Mouse (Mus musculus) limb, embryonic 15.5 days (tissue): ENCODE results near the gene Acad12. TPM values are rescaled to one million over a fixed set of nuclear protein-coding genes. Genes with fewer than 3 reads are reported as not detected.
A peak's percentile ranks its signal among the peaks of the same experiment; 100 is the strongest.

ENCODE experiments used
- ATAC-seq: fragments of 200-750 bp; cut with Nextera tagmentation; 2 replicates; pipeline ENCODE4 v1.8.0; 2017; ENCODE audit warnings: low read depth, moderate TSS enrichment; ENCODE audit not compliant: insufficient number of reproducible peaks, low FRiP score, low TSS enrichment
- H3K27ac ChIP-seq: fragments of 300-500 bp; sonication (generic); 2 replicates; pipeline ENCODE4 v1.5.1; 2015; ENCODE audit warnings: moderate library complexity, mild to moderate bottlenecking, inconsistent platforms
- H3K27me3 ChIP-seq: fragments of 300-500 bp; sonication (generic); 2 replicates; pipeline ENCODE4 v1.6.1; 2015; ENCODE audit warnings: inconsistent platforms
- H3K36me3 ChIP-seq: fragments of 300-500 bp; sonication (generic); 2 replicates; pipeline ENCODE4 v1.6.1; 2015; ENCODE audit warnings: inconsistent platforms
- H3K4me1 ChIP-seq: fragments of 300-500 bp; sonication (generic); 2 replicates; pipeline ENCODE4 v1.6.1; 2015; ENCODE audit warnings: inconsistent platforms
- H3K4me2 ChIP-seq: fragments of 300-500 bp; sonication (generic); 2 replicates; pipeline ENCODE4 v1.6.1; 2015; ENCODE audit warnings: mild to moderate bottlenecking, inconsistent platforms
- H3K4me3 ChIP-seq: fragments of 300-500 bp; sonication (generic); 2 replicates; pipeline ENCODE4 v1.5.1; 2015; ENCODE audit warnings: mild to moderate bottlenecking, inconsistent platforms
- H3K9ac ChIP-seq: fragments of 300-500 bp; sonication (generic); 2 replicates; pipeline ENCODE4 v1.6.1; 2015; ENCODE audit warnings: inconsistent platforms
- H3K9me3 ChIP-seq: fragments of 300-500 bp; sonication (generic); 2 replicates; pipeline ENCODE4 v1.6.1; 2016; ENCODE audit warnings: inconsistent platforms
- WGBS: fragments of 180-500 bp; shearing (Covaris S2); methylation state at CpG from one replicate; pipeline ENCODE4 v1.1.7; 2015; 5-methylcytosine and 5-hydroxymethylcytosine counted together
- polyA plus RNA-seq: library from polyadenylated mRNA; unstranded; fragments of >200 nt; fragmentation: Nextera tagmentation; extraction: Ambion mirVana; gene quantifications from 2 replicates; pipeline ENCODE4 v1.2.1, GENCODE M21; 2015

Acad12 gene
- polyA plus RNA-seq, 1 experiment from 2014 or later, result 1.8 TPM

GRCm38 (mm10) chr5:121574145-121574544 lies 44.6 kb downstream of the Acad12 start:
- H3K9ac ChIP-seq, result no peak overlapping the region
- H3K27me3 ChIP-seq, result no peaks in the 10 kb centered on the region
- H3K4me2 ChIP-seq, result no peak overlapping the region
- ATAC-seq, result no peak
- no peaks in the 10 kb centered on the region for H3K9me3 ChIP-seq
- H3K4me1 ChIP-seq, result no peaks in the 10 kb centered on the region
- peaks cover 95% of the 10 kb centered on the region for H3K36me3 ChIP-seq
- WGBS, result 89% methylated on average over 13 of the region's 13 CpGs
- H3K27ac ChIP-seq, result no peak overlapping the region
- H3K4me3 ChIP-seq, result no peak overlapping the region

DNA sequence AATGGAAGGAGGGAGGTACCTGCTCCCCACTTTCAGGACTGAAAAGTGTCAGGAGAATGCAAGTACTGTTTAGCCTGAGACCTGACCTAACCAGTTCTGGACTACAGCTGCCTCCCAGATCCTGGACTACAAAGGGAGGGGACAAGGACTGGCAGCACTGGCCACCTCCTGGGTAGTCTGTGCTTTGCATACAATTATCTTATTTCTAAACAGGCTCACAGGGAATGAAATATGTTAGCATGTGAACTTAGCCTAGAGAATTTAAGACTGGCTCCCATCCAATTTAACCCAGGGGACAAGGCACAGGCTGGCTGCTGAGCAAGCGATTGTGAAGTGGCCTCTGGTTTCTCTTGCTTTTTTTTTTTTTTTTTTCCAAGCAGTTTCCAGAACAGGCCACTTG lies 48.0 kb downstream of the Acad12 start:
- ATAC-seq, result no peak
- no peaks in the 10 kb centered on the region for H3K4me1 ChIP-seq
- no peak overlapping the region for H3K4me3 ChIP-seq
- H3K36me3 ChIP-seq, result peaks cover 89% of the 10 kb centered on the region
- H3K9me3 ChIP-seq, result no peaks in the 10 kb centered on the region
- no peaks in the 10 kb centered on the region for H3K27me3 ChIP-seq
- H3K4me2 ChIP-seq, result no peak overlapping the region
- H3K27ac ChIP-seq, result no peak overlapping the region
- 56% methylated on average over 1 of the region's 1 CpGs for WGBS
- H3K9ac ChIP-seq, result no peak overlapping the region

DNA sequence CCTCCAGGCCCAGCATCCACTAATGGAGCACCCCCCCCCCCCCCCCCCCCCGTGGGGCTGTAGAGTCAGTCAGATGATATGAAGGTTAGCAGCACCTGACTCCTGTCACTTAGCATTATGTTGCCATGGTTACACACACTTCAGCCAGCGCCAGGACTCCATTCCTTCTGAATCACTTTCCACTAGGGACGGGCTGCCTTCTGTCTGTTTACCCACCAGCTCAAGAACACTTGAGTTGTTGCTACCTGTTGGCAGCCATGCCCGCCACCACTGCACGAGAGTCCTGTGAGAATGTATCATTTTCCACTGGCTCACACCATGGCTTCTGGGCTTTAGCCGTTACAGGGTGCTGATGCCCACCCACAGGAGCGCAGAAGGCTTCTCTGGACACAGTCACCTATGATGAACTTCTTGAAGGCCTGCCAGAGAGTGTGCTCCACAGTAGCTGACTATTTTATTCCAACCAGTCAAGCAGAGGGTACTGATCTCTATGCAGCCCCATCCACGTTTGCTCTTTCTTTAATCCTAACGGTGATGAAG lies 48.8 kb downstream of the Acad12 start:
- H3K9ac ChIP-seq, result no peak overlapping the region
- peaks cover 81% of the 10 kb centered on the region for H3K36me3 ChIP-seq
- WGBS, result 81% methylated on average over 9 of the region's 9 CpGs

DNA sequence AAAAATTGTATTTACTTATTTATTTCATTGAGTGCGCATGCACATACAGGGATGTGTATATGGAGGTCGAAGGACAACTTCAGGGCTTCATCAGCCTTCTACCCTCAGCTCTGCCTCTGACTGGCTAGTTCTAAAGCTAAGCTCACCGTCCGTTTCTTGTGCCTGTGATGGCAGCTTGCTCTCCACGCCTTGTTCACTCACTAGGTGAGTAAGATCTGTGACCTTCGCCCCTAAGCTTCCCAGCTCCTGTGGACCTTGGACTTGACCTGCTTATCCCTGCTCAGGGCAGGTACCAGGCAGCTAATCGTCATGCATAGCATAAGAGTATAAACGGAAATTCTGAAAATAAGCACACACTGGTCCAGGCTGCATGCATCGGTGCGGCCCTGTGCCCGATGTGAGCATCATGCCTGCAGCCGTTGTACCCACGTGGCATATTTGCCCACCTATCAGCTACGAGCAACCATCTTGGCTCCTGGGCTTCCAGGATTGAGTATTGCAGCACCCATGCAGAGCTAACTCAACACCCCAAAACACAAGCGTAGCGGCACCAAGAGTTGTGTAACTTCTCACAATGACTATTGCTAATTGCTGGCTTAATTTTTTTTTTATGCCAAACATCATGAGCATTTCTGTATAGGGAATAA lies 52.6 kb downstream of the Acad12 start:
- no peak overlapping the region for H3K4me3 ChIP-seq
- WGBS, result 90% methylated on average over 16 of the region's 16 CpGs
- H3K4me2 ChIP-seq, result no peak overlapping the region
- peaks cover 6% of the 10 kb centered on the region; the same call in 1 of the 2 replicates for H3K4me1 ChIP-seq
- no peaks in the 10 kb centered on the region for H3K27me3 ChIP-seq
- H3K9me3 ChIP-seq, result no peaks in the 10 kb centered on the region
- no peak for ATAC-seq
- no peak overlapping the region for H3K27ac ChIP-seq
- H3K36me3 ChIP-seq, result peaks cover 46% of the 10 kb centered on the region
- H3K9ac ChIP-seq, result no peak overlapping the region

More for the DNA sequence above, 48.8 kb downstream of the Acad12 start:
- Histone ChIP-seq H3K4me3 (no peak overlapping the region), H3K9me3 (no peaks in the 10 kb centered on the region), H3K27ac (no peak overlapping the region), H3K27me3 (no peaks in the 10 kb centered on the region), H3K4me2 (no peak overlapping the region), H3K4me1 (no peaks in the 10 kb centered on the region)
- ATAC-seq, result no peak

- Histone ChIP-seq H3K9ac (no peak overlapping the region), H3K9me3 (no peaks in the 10 kb centered on the region)
- ATAC-seq, result no peak
Measured at GRCm38 (mm10) chr5:121564468-121564895, 54.3 kb downstream of the Acad12 start.

DNA sequence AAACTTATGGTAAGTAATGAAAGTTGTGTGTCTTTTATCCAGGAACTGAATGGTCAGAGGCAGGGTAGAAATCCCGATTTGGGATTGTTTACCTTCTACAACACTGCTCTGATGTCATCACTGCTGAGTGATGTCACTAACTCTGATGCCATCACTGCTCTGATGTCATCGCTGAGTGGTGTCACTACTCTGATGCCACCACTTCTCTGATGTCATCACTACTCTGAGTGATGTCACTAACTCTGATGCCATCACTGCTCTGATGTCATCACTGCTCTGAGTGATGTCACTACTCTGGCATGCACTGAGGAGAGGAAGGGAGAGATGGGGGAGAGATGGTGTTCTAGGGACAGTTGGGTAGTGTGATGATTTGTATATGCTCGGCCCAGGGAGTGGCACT lies 56.3 kb downstream of the Acad12 start:
- no peaks in the 10 kb centered on the region for H3K27me3 ChIP-seq
- no peak for ATAC-seq
- WGBS, result 89% methylated on average over 3 of the region's 3 CpGs
- no peak overlapping the region for H3K4me3 ChIP-seq
- H3K9ac ChIP-seq, result no peak overlapping the region
- H3K9me3 ChIP-seq, result no peaks in the 10 kb centered on the region
- no peak overlapping the region for H3K4me2 ChIP-seq
- 0 out of 2 replicates have a peak, but pooled peaks cover 12% of the 10 kb centered on the region for H3K36me3 ChIP-seq
- peaks cover 6% of the 10 kb centered on the region; the same call in 1 of the 2 replicates for H3K4me1 ChIP-seq
- H3K27ac ChIP-seq, result no peak overlapping the region

More at GRCm38 (mm10) chr5:121564468-121564895, 54.3 kb downstream of the Acad12 start:
- H3K4me2 ChIP-seq, result peak overlapping the region; percentile 40
- H3K27ac ChIP-seq, result no peak overlapping the region
- H3K4me1 ChIP-seq, result peaks cover 6% of the 10 kb centered on the region; the same call in 1 of the 2 replicates
- no peaks in the 10 kb centered on the region for H3K27me3 ChIP-seq
- peak overlapping the region; percentile 12; the same call in 1 of the 2 replicates for H3K4me3 ChIP-seq
- peaks cover 29% of the 10 kb centered on the region for H3K36me3 ChIP-seq
- 4% methylated on average over 11 of the region's 11 CpGs for WGBS

- no peaks in the 10 kb centered on the region for H3K9me3 ChIP-seq
- H3K4me1 ChIP-seq, result peaks cover 11% of the 10 kb centered on the region
- no peak overlapping the region for H3K9ac ChIP-seq
- H3K4me2 ChIP-seq, result no peak overlapping the region
- WGBS, result 83% methylated on average over 7 of the region's 7 CpGs
- H3K27ac ChIP-seq, result no peak overlapping the region
- no peak overlapping the region for H3K4me3 ChIP-seq
- H3K36me3 ChIP-seq, result no peaks in the 10 kb centered on the region
- H3K27me3 ChIP-seq, result no peaks in the 10 kb centered on the region
- ATAC-seq, result no peak
Measured at GRCm38 (mm10) chr5:121549196-121549595, 69.5 kb downstream of the Acad12 start.

DNA sequence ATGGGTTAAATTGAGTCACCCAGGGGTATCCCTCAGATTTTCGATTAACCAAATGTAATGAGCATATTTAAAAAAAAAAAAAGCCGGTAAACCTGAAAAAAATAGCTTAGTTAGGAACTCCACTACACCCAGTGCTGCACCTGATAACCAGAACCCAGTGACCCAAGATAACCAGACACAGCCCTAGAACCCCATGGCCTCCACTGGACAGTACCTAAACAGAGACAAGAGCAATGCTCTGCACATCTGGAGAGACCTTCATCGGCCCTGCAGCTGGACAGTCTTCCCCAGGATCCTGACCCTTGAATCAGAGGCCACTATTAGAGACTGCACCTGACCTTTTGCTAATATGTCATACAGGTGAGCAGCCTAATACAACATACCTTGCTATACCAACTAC lies 71.7 kb downstream of the Acad12 start:
- no peaks in the 10 kb centered on the region for H3K36me3 ChIP-seq
- H3K9ac ChIP-seq, result no peak overlapping the region
- H3K4me2 ChIP-seq, result no peak overlapping the region
- peaks cover 21% of the 10 kb centered on the region for H3K4me1 ChIP-seq
- no peak for ATAC-seq
- H3K27ac ChIP-seq, result no peak overlapping the region
- H3K27me3 ChIP-seq, result no peaks in the 10 kb centered on the region
- H3K9me3 ChIP-seq, result no peaks in the 10 kb centered on the region
- no peak overlapping the region; the same call in 1 of the 2 replicates for H3K4me3 ChIP-seq
- 90% methylated on average over 3 of the region's 3 CpGs for WGBS

Other genes starting within 250 kb of the Acad12 start
- gene Trafd1, start 233.3 kb downstream of the Acad12 start, polyA plus RNA-seq, result 74.4 and 75.9 TPM in 2 replicates
- gene Naa25, start 221.0 kb downstream of the Acad12 start, polyA plus RNA-seq, result 42.1 and 47.1 TPM in 2 replicates
- gene Tmem116, start 167.0 kb downstream of the Acad12 start, polyA plus RNA-seq, result 1.4 and 4.6 TPM in 2 replicates
- 198 and 203 TPM in 2 replicates for gene Erp29, start 166.4 kb downstream of the Acad12 start, polyA plus RNA-seq
- gene Adam1b, start 115.5 kb downstream of the Acad12 start, polyA plus RNA-seq, result 0.08 and 0.10 TPM in 2 replicates
- 1.5 TPM in 2 replicates for gene Adam1a, start 73.5 kb downstream of the Acad12 start, polyA plus RNA-seq
- gene Gm42878, start 73.5 kb downstream of the Acad12 start, polyA plus RNA-seq, result not detected in 2 replicates
- 47.9 and 56.1 TPM in 2 replicates for gene Mapkapk5, start 73.0 kb downstream of the Acad12 start, polyA plus RNA-seq
- 249 and 251 TPM in 2 replicates for gene Aldh2, start 25.1 kb downstream of the Acad12 start, polyA plus RNA-seq
- 2.2 and 3.3 TPM in 2 replicates for gene Acad10, start 41.6 kb upstream of the Acad12 start, polyA plus RNA-seq
- 43.9 and 46.4 TPM in 2 replicates for gene Brap, start 41.6 kb upstream of the Acad12 start, polyA plus RNA-seq
- 48.5 and 49.4 TPM in 2 replicates for gene Atxn2, start 92.4 kb upstream of the Acad12 start, polyA plus RNA-seq
- 13.1 and 14.8 TPM in 2 replicates for gene Sh2b3, start 218.7 kb upstream of the Acad12 start, polyA plus RNA-seq
- 28.0 and 29.0 TPM in 2 replicates for gene Pheta1, start 230.0 kb upstream of the Acad12 start, polyA plus RNA-seq